Mouse (Mus musculus): ENCODE data around the gene Atp7b.

GRCm38 (mm10) chr8:21981664-21982337 is 78.3 kb downstream of the Atp7b start:
- TF ChIP-seq CTCF (IDR thresholded peaks at IDR 0.05; ENCODE audit: borderline replicate concordance, insufficient read depth, low read length) (no peak), POLR2A (IDR thresholded peaks at IDR 0.05; ENCODE audit: low read depth, low read length) (no peak)

All from embryonic fibroblast, embryonic 13.5 days (primary cell).